Mouse (Mus musculus) CH12.LX (cell line): ENCODE measurements around the gene Arrdc1. TPM values are rescaled to one million over a fixed set of nuclear protein-coding genes. Genes with fewer than 3 reads are reported as not detected.
"Not testable (repeated sequence)": the region's sequence is repeated elsewhere in the genome, so short reads cannot be mapped to it uniquely, and the experiment has no call there.

Experiments
- DNase-seq: peaks from one replicate; pipeline ENCODE4 v3.0.0-alpha.2; 2013; ENCODE audit errors: extremely low read depth
- H3K27ac ChIP-seq: 2 replicates; pipeline ENCODE4 v1.5.1; 2012; ENCODE audit warnings: low read depth, mild to moderate bottlenecking, control low read depth, moderate library complexity; ENCODE audit not compliant: insufficient read depth
- H3K27me3 ChIP-seq: replicated peaks from 2 replicates; pipeline ENCODE3; 2012; ENCODE audit warnings: inconsistent platforms
- H3K36me3 ChIP-seq, 2 experiments: replicated peaks in 1 of 2; 2 replicates each; pipeline versions ENCODE3 to v1.6.1; 2012; ENCODE audit warnings: inconsistent platforms in 1 of 2, low read length in 1 of 2, mild to moderate bottlenecking in 1 of 2, mixed read lengths in 1 of 2, moderate library complexity in 1 of 2; ENCODE audit not compliant: control insufficient read depth in 1 of 2, insufficient read depth in 1 of 2
- H3K4me1 ChIP-seq, 2 experiments: 2 replicates each; pipeline ENCODE4 v1.6.1; 2012; ENCODE audit warnings: inconsistent platforms in 1 of 2, moderate library complexity in 1 of 2; ENCODE audit not compliant: insufficient read depth in 2 of 2, control insufficient read depth in 1 of 2
- H3K4me2 ChIP-seq: 2 replicates; pipeline ENCODE4 v1.6.1; 2012; ENCODE audit warnings: low read depth, mild to moderate bottlenecking, control low read depth; ENCODE audit not compliant: poor library complexity, insufficient read depth, severe bottlenecking
- H3K4me3 ChIP-seq, 3 experiments: fragments of 150-350 bp in 1 of 3; sonication (generic) in 1 of 3; replicated peaks in 1 of 3; 2 replicates each; pipeline versions ENCODE3 to v1.5.1; 2011 to 2012; ENCODE audit warnings: low read depth in 2 of 3, low read length in 2 of 3, mild to moderate bottlenecking in 2 of 3, moderate library complexity in 2 of 3, control low read depth in 1 of 3, improper control_type of control experiment in 1 of 3, inconsistent platforms in 1 of 3, mixed read lengths in 1 of 3; ENCODE audit not compliant: poor library complexity in 1 of 3
- H3K79me2 ChIP-seq: replicated peaks from 2 replicates; pipeline ENCODE4 v1.6.1; 2012; ENCODE audit warnings: mild to moderate bottlenecking, moderate library complexity; ENCODE audit not compliant: control insufficient read depth, poor library complexity, insufficient read depth, severe bottlenecking; ENCODE audit errors: extremely low read depth
- H3K9ac ChIP-seq: 2 replicates; pipeline ENCODE4 v1.6.1; 2012; ENCODE audit warnings: low read depth, mild to moderate bottlenecking, control low read depth, moderate library complexity; ENCODE audit not compliant: insufficient read depth
- H3K9me3 ChIP-seq: replicated peaks from 2 replicates; pipeline ENCODE3; 2012; ENCODE audit warnings: low read length, inconsistent platforms, mixed read lengths
- BHLHE40 ChIP-seq: IDR thresholded peaks from 2 replicates; pipeline ENCODE4 v1.6.1; 2011; ENCODE audit warnings: mild to moderate bottlenecking, low read depth, low read length, improper control_type of control experiment
- CHD1 ChIP-seq: IDR thresholded peaks from 2 replicates; pipeline ENCODE4 v1.6.1; 2012; ENCODE audit warnings: low read depth, low read length, improper control_type of control experiment, inconsistent platforms
- CHD2 ChIP-seq: IDR thresholded peaks from 2 replicates; pipeline ENCODE4 v1.6.1; 2011; ENCODE audit warnings: low read length, improper control_type of control experiment
- CTCF ChIP-seq, 2 experiments: IDR thresholded peaks in 1 of 2; conservative IDR thresholded peaks in 1 of 2; 2 replicates each; pipeline ENCODE4 v1.5.1; 2011 to 2012; ENCODE audit warnings: low read depth in 2 of 2, low read length in 2 of 2, improper control_type of control experiment in 1 of 2, inconsistent platforms in 1 of 2, mild to moderate bottlenecking in 1 of 2, moderate library complexity in 1 of 2
- E2F4 ChIP-seq: IDR thresholded peaks from 2 replicates; pipeline ENCODE4 v1.6.1; 2011; ENCODE audit warnings: low read depth, low read length, improper control_type of control experiment; ENCODE audit not compliant: insufficient replicate concordance
- ELF1 ChIP-seq: IDR thresholded peaks from 2 replicates; pipeline ENCODE4 v1.6.1; 2014; ENCODE audit warnings: low read depth, mild to moderate bottlenecking, inconsistent platforms, low read length, improper control_type of control experiment
- EP300 ChIP-seq: IDR thresholded peaks from 2 replicates; pipeline ENCODE4 v1.6.1; 2011; ENCODE audit warnings: low read length, improper control_type of control experiment
- ETS1 ChIP-seq: conservative IDR thresholded peaks from 2 replicates; pipeline ENCODE4 v1.6.1; 2012; ENCODE audit warnings: low read depth, mild to moderate bottlenecking, inconsistent platforms, low read length, improper control_type of control experiment, moderate library complexity
- GABPA ChIP-seq: IDR thresholded peaks from 2 replicates; pipeline ENCODE4 v1.6.1; 2012; ENCODE audit warnings: low read depth, low read length, improper control_type of control experiment, inconsistent platforms; ENCODE audit not compliant: insufficient replicate concordance
- HCFC1 ChIP-seq: IDR thresholded peaks from 2 replicates; pipeline ENCODE4 v1.6.1; 2012; ENCODE audit warnings: low read depth, mild to moderate bottlenecking, inconsistent platforms, low read length, improper control_type of control experiment
- IRF4 ChIP-seq: IDR thresholded peaks from 2 replicates; pipeline ENCODE4 v1.6.1; 2014; ENCODE audit warnings: low read depth, mild to moderate bottlenecking, inconsistent platforms, low read length, improper control_type of control experiment
- JUN ChIP-seq: IDR thresholded peaks from 2 replicates; pipeline ENCODE4 v1.6.1; 2011; ENCODE audit warnings: low read depth, mild to moderate bottlenecking, low read length, improper control_type of control experiment, moderate library complexity; ENCODE audit not compliant: insufficient read depth
- JUND ChIP-seq: conservative IDR thresholded peaks from 2 replicates; pipeline ENCODE4 v1.6.1; 2011; ENCODE audit warnings: low read depth, low read length, improper control_type of control experiment
- KAT2A ChIP-seq: IDR thresholded peaks from 2 replicates; pipeline ENCODE4 v1.6.1; 2012; ENCODE audit warnings: low read length, improper control_type of control experiment, inconsistent platforms; ENCODE audit not compliant: insufficient replicate concordance
- MAFK ChIP-seq: IDR thresholded peaks from 2 replicates; pipeline ENCODE4 v1.6.1; 2011; ENCODE audit warnings: low read length, improper control_type of control experiment; ENCODE audit not compliant: insufficient replicate concordance
- MAX ChIP-seq: IDR thresholded peaks from 2 replicates; pipeline ENCODE4 v1.6.1; 2011; ENCODE audit warnings: low read length, improper control_type of control experiment
- MAZ ChIP-seq: IDR thresholded peaks from 2 replicates; pipeline ENCODE4 v1.6.1; 2012; ENCODE audit warnings: low read depth, mild to moderate bottlenecking, inconsistent platforms, low read length, improper control_type of control experiment, moderate library complexity
- MEF2A ChIP-seq: IDR thresholded peaks from 2 replicates; pipeline ENCODE4 v1.6.1; 2014; ENCODE audit warnings: low read depth, mild to moderate bottlenecking, inconsistent platforms, low read length, improper control_type of control experiment, borderline replicate concordance
- MXI1 ChIP-seq: IDR thresholded peaks from 2 replicates; pipeline ENCODE4 v1.6.1; 2011; ENCODE audit warnings: mild to moderate bottlenecking, low read depth, low read length, improper control_type of control experiment
- MYC ChIP-seq: IDR thresholded peaks from 2 replicates; pipeline ENCODE4 v1.6.1; 2011; ENCODE audit warnings: low read depth, mild to moderate bottlenecking, improper control_type of control experiment, low read length
- NELFE ChIP-seq: IDR thresholded peaks from 2 replicates; pipeline ENCODE4 v1.6.1; 2011; ENCODE audit warnings: low read depth, low read length, improper control_type of control experiment
- NRF1 ChIP-seq: IDR thresholded peaks from 2 replicates; pipeline ENCODE4 v1.6.1; 2014; ENCODE audit warnings: low read depth, mild to moderate bottlenecking, inconsistent platforms, low read length, improper control_type of control experiment, moderate library complexity
- PAX5 ChIP-seq: IDR thresholded peaks from 2 replicates; pipeline ENCODE4 v1.6.1; 2012; ENCODE audit warnings: low read length, inconsistent platforms, mixed read lengths
- POLR2A ChIP-seq: IDR thresholded peaks from 2 replicates; pipeline ENCODE4 v1.6.1; 2011; ENCODE audit warnings: low read depth, mild to moderate bottlenecking, improper control_type of control experiment, low read length
- POLR2AphosphoS2 ChIP-seq: IDR thresholded peaks from 2 replicates; pipeline ENCODE4 v1.6.1; 2011; ENCODE audit warnings: low read depth, low read length, improper control_type of control experiment
- RAD21 ChIP-seq: IDR thresholded peaks from 2 replicates; pipeline ENCODE4 v1.6.1; 2011; ENCODE audit warnings: low read depth, mild to moderate bottlenecking, low read length, improper control_type of control experiment, moderate library complexity
- RCOR1 ChIP-seq: conservative IDR thresholded peaks from 2 replicates; pipeline ENCODE4 v1.6.1; 2012; ENCODE audit warnings: low read depth, mild to moderate bottlenecking, inconsistent platforms, low read length, improper control_type of control experiment
- SIN3A ChIP-seq: IDR thresholded peaks from 2 replicates; pipeline ENCODE4 v1.6.1; 2012; ENCODE audit warnings: low read length, improper control_type of control experiment, inconsistent platforms
- SMC3 ChIP-seq: IDR thresholded peaks from 2 replicates; pipeline ENCODE4 v1.6.1; 2011; ENCODE audit warnings: low read depth, low read length, improper control_type of control experiment
- TBP ChIP-seq: conservative IDR thresholded peaks from 2 replicates; pipeline ENCODE4 v1.6.1; 2011; ENCODE audit warnings: low read depth, low read length, improper control_type of control experiment
- TCF12 ChIP-seq: IDR thresholded peaks from 2 replicates; pipeline ENCODE4 v1.6.1; 2014; ENCODE audit warnings: low read depth, mild to moderate bottlenecking, inconsistent platforms, low read length, improper control_type of control experiment
- UBTF ChIP-seq: IDR thresholded peaks from 2 replicates; pipeline ENCODE4 v1.6.1; 2012; ENCODE audit warnings: low read depth, mild to moderate bottlenecking, inconsistent platforms, low read length, improper control_type of control experiment, moderate library complexity
- USF1 ChIP-seq: IDR thresholded peaks from 2 replicates; pipeline ENCODE4 v1.6.1; 2014; ENCODE audit warnings: low read depth, mild to moderate bottlenecking, inconsistent platforms, low read length, improper control_type of control experiment
- USF2 ChIP-seq: conservative IDR thresholded peaks from 2 replicates; pipeline ENCODE4 v1.6.1; 2011; ENCODE audit warnings: low read depth, low read length, improper control_type of control experiment
- ZC3H11A ChIP-seq: IDR thresholded peaks from 2 replicates; pipeline ENCODE4 v1.6.1; 2012; ENCODE audit warnings: low read depth, mild to moderate bottlenecking, inconsistent platforms, low read length, improper control_type of control experiment
- ZKSCAN1 ChIP-seq: IDR thresholded peaks from 2 replicates; pipeline ENCODE4 v1.6.1; 2012; ENCODE audit warnings: low read depth, inconsistent platforms, low read length, improper control_type of control experiment, borderline replicate concordance
- ZMIZ1 ChIP-seq: IDR thresholded peaks from 2 replicates; pipeline ENCODE4 v1.6.1; 2012; ENCODE audit warnings: low read depth, mild to moderate bottlenecking, inconsistent platforms, low read length, improper control_type of control experiment
- ZNF384 ChIP-seq: IDR thresholded peaks from 2 replicates; pipeline ENCODE4 v1.6.1; 2012; ENCODE audit warnings: low read depth, low read length, improper control_type of control experiment, inconsistent platforms
- dilution Hi-C: fragments of 300-500 bp; cut with MboI; formaldehyde crosslinking; loops from 2 replicates; pipeline ENCODE4 v1.14.3; 2020; ENCODE audit warnings: low sequenced_read_pairs; ENCODE audit not compliant: extremely low pct_unique_long_range_greater_than_20kb, extremely low pct_ligation_motif_present
- in situ Hi-C: fragments of 300-500 bp; cut with MboI; formaldehyde crosslinking; loops from 3 replicates; pipeline ENCODE4 v1.14.3; 2019; ENCODE audit warnings: low sequenced_read_pairs, low pct_ligation_motif_present, low pct_unique_long_range_greater_than_20kb, mixed read lengths
- polyA plus RNA-seq: library from polyadenylated mRNA; unstranded; fragments of >175 nt; gene quantifications from 2 replicates; pipeline ENCODE4 v1.2.1, GENCODE M21; 2012; ENCODE audit warnings: low read depth; ENCODE audit not compliant: insufficient read length
- total RNA-seq, 2 experiments: library from RNA; depleted of rRNA; stranded (reverse); fragments of 300-350 nt in 1 of 2; fragments of >200 nt in 1 of 2; gene quantifications; 2 replicates each; pipeline ENCODE4 v1.2.3; 2012 to 2014

Gene Arrdc1
- total and polyA plus RNA-seq, 3 experiments = 24.6 to 32.8 (median 31.5) TPM

DNA sequence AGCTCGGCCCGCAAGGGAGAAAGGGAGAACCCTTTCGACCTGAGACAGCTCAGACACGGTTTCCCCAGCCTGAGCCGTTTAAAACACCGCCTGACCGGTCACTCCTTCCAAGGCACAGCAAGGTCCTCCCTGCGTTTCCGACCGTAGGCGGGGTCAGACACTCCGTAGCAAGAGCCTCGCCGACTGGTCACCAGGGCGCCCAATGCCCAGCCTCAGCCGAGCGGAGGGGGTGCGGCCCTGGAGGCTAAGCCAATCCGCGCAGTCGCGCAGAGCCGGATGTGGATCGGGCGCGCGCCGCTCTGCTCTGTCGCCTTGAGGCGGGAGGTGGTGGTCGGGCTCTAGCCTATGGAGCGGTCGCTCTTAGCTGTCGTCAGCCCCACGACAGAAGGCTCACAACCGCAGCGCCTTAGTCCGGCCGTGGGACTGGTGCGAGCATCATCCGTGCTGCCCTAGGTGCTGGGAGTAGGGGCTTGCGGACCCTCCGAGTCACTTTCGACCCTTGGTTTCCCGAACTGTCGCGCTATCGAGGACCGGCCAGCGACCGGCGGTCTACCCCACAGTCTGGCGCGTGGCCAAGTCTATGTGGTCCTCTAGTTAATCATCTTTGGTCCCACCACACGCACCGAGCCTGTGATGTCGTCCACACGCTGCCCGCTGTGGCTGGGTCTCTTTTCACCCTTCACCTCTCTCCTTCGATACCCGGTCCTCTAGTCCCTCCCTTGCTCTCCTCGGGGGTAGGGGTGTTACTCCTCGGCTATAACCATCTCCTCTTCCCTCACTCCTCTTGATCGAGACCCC lies 40.1 kb upstream of the Arrdc1 start, which contains the start of gene Mrpl41:
Mrpl41 (minus strand) TSS at position 193 of the 798 bp plus-strand sequence.
- dilution Hi-C loops = no loop called here
- peak; percentile 94 for DNase-seq
- H3K4me2 ChIP-seq = peak within 1 kb of the TSS; percentile 74

DNA sequence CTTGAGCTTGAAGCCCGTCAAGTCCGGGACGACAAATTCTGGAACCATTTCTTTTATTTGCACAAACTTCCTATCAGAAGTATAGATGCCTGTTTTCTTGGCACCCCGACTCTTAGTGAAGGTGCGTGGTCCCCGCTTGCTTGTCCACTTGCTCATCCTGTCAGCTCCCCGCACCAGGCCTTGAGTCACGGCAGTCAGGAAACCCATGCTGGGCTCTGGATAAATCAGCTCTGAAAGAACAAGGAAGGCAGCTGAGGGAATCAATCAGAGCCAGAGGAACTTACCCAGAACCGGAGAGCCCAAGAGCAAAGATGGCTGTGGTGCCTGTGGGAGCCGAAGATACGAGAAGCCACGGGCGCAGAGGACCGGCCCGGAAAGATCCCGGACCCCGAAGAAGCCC lies 39.4 kb upstream of the Arrdc1 start:
- H3K4me2 ChIP-seq = peak overlapping the region; percentile 74
- peak overlapping the region; percentile 75 for H3K9ac ChIP-seq
- H3K4me1 ChIP-seq = peaks cover 6 to 33% of the 10 kb centered on the region in 2 experiments; a peak in 3 of 4 replicates
- H3K9me3 ChIP-seq, H3K27me3 ChIP-seq, H3K79me2 ChIP-seq, in situ Hi-C loops, DNase-seq, dilution Hi-C loops, H3K27ac ChIP-seq: not testable (repeated sequence)
- H3K4me3 ChIP-seq = peak overlapping the region; percentile 75 to 86 (median 81)
- H3K36me3 ChIP-seq = peaks cover 27 to 46% of the 10 kb centered on the region in 2 experiments

More for the DNA sequence above, 40.1 kb upstream of the Arrdc1 start, which contains the start of gene Mrpl41:
- Histone ChIP-seq H3K27ac (peak within 1 kb of the TSS; percentile 46), H3K4me1 (peaks cover 6 to 33% of the 10 kb centered on the region in 2 experiments; a peak in 3 of 4 replicates), H3K27me3 (no peaks in the 10 kb centered on the region), H3K36me3 (peaks cover 21 to 46% of the 10 kb centered on the region in 2 experiments), H3K79me2 (0 out of 2 replicates have a peak, but pooled peaks cover 5% of the 10 kb centered on the region), H3K4me3 (peak within 1 kb of the TSS; percentile 75 to 86 (median 81)), H3K9ac (peak within 1 kb of the TSS; percentile 75), H3K9me3 (no peaks in the 10 kb centered on the region)
- in situ Hi-C loops = no loop called here
- TF ChIP-seq MXI1 = peak; percentile 83; the same call in 1 of the 2 replicates
- TF ChIP-seq MAFK = no peak
- no peak for TF ChIP-seq USF1
- no peak for TF ChIP-seq E2F4
- TF ChIP-seq KAT2A = peak; percentile 73; the same call in 1 of the 2 replicates
- no peak for TF ChIP-seq RCOR1
- no peak for TF ChIP-seq EP300
- TF ChIP-seq ZKSCAN1 = no peak
- 0 out of 2 replicates have a peak, but pooled peaks have one; percentile 25 for TF ChIP-seq IRF4
- TF ChIP-seq MYC = peak; percentile 54; the same call in 1 of the 2 replicates
- TF ChIP-seq GABPA = no peak
- no peak for TF ChIP-seq PAX5
- TF ChIP-seq TBP = peak; percentile 67
- TF ChIP-seq CHD2 = peak; percentile 81
- no peak for TF ChIP-seq RAD21
- no peak for TF ChIP-seq ZC3H11A
- TF ChIP-seq MAZ = peak; percentile 42; the same call in 1 of the 2 replicates
- no peak for TF ChIP-seq JUND
- no peak for TF ChIP-seq USF2
- peak; percentile 67 for TF ChIP-seq SIN3A
- peak; percentile 80 for TF ChIP-seq ELF1
- 0 out of 2 replicates have a peak, but pooled peaks have one; percentile 5 for TF ChIP-seq UBTF
- peak; percentile 81 for TF ChIP-seq HCFC1
- no peak for TF ChIP-seq JUN
- no peak for TF ChIP-seq POLR2AphosphoS2
- peak; percentile 69; the same call in 1 of the 2 replicates for TF ChIP-seq MAX
- no peak for TF ChIP-seq ZNF384
- peak; percentile 80; the same call in 1 of the 2 replicates for TF ChIP-seq NELFE
- TF ChIP-seq MEF2A = no peak; the same call in 1 of the 2 replicates
- peak; percentile 72 for TF ChIP-seq TCF12
- peak; percentile 74 for TF ChIP-seq ZMIZ1
- TF ChIP-seq POLR2A = peak; percentile 91
- peak; percentile 73 for TF ChIP-seq CHD1
- TF ChIP-seq NRF1 = peak; percentile 73
- no peak for TF ChIP-seq BHLHE40
- TF ChIP-seq CTCF (conservative IDR thresholded peaks at IDR 0.05 in 1 of 2, IDR thresholded peaks at IDR 0.05 in 1 of 2; ENCODE audit: low read depth in 2 of 2, low read length in 2 of 2) = no peak
- TF ChIP-seq ETS1 = no peak
- TF ChIP-seq SMC3 = no peak
